Mouse (Mus musculus) spleen, postnatal 36 days (tissue): ENCODE measurements around the gene Tpte.

Source experiments
- DNase-seq, 2 experiments: peaks; one replicate each; pipeline ENCODE4 v3.0.0; 2022; ENCODE audit warnings: low spot score in 2 of 2, mixed read lengths in 1 of 2

Tpte gene

DNA sequence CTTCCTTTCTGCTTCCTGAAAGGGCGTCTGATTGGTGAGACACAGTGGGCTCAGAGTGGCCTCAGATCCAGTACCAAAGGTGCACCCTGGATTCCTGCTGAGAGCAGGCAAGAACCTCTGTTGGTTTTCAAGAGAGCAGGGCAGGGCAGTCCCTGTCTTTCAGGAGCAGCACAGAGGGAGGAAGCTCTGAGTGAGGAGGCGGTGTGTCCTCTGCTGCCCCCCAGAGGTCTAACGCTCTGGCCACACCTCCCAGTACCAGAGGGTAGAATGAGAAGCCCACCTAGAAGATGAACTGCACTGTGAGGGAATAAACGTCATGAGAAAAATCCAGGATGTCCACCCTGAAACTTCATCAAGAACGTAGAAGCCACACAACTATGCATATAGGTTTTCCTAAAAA, 93.7 kb downstream of the Tpte start:
- peak; percentile 30 to 31 for DNase-seq

GRCm38 (mm10) chr8:22380934-22381333, 97.7 kb downstream of the Tpte start:
- no peak for DNase-seq

DNA sequence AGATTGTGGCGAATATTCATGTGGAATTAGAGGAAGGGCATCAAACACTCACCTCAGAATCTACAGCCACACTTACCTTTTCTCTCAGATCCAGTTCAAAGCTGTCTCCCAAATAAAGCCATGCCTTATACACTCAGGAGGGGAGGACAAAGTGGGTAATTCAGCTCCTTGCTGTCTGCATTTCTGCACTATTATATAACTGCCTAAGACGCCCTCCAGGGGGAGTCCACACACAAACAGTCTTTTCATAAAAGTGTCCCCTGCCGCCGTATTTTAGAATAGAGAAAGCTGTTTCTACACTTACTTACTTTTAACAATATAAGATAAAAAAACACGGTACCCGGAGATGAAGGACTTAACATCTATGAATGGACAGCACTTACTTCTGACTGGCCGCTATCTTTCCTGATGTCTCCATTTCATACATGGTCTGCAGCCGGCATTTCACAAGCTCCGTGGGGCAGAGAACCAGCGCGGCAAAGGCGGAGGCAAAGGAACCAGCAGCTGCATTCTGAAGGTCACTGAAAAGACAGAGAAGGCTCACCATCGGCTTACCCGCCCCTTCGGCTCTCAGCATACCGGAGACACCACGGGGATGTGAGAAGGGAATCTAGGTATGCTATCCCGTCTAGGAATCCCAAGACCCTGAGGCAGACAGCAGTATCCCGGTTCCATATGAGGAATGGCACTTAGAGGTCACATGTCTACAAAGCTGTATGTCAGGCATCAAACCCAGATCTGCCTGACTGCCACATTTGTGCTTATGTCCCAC, 99.8 kb downstream of the Tpte start:
- no peak for DNase-seq

DNA sequence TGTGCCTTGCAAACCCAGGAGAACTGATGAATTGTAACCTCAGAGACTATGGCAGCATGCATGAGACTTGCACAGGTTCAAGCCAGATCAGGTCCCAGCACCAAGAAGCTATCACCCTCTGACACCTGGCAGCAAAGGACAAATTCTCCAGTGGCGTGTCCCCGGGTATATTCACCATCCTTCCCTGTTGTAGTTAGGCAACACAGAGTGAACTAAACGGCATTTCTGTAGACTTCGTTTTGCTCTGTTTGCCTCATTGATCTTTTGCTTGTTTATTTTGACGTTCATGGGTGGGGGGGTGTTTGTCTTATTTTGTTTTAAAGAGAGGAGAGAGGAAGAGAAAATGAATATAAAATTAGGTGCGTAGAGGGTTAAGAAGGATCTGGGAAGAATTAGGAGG, 101.9 kb downstream of the Tpte start:
- DNase-seq: no peak

DNA sequence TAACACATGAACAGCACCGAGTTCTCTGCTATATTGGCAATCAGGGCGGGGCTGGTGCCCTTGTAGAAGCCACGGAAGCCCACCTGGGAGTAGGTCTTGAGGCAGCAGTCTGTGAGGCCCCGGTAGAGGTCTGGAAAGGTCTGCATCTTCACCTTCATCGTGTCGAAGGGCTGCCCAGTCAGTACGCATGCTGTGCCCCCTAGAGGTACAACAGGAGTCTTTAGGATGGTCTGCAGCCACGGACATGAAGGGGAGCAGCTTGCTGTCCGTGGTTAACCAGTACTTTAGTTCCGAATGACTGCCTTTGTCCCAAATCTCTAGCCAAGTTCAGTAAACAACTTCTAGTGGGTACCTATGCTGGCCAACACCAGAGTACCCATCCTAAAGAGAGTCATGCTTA, 106.6 kb downstream of the Tpte start:
- DNase-seq: no peak

- no peak for DNase-seq
These were observed 107.7 kb downstream of the Tpte start for GRCm38 (mm10) chr8:22390766-22391463.

DNA sequence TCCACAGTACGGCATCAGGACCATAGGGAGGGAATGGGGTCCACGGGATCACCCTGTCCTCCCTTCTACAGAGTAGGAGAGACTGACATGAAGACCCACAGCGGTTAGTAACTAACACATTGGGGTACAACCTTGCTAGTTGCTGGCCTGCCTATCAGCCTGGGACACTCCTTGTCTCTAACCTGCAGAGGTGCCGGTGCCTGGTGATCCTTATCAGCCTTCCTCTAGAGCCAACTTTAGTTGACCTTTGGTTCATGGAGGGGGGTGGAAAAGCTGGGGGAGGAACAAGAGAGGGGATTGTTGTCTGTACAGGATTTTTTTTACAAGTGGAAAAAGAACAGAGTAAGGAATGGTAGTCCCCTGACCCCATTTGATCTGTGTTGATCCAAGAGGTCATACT, 111.2 kb downstream of the Tpte start:
- DNase-seq: no peak

GRCm38 (mm10) chr8:22395256-22395655, 112.0 kb downstream of the Tpte start:
- DNase-seq: no peak

DNA sequence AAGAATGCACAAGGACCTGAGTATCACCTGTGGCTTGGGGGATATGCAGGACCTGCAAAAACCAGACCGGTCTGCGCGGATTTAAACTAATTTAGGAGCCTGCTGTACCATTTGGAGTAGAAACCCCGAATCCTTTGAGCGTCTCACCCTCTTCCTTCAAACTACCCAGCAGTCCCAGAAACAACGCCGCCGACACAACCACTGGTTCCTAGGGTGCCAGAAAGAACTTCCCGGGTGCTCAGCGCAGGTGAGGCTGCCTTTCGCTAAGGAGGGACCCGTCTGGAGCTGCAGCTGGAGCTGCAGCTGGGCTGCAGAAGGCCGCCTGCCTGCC, 114.5 kb downstream of the Tpte start:
- DNase-seq: no peak

- peak; percentile 83 to 85 for DNase-seq
These were observed 115.1 kb downstream of the Tpte start, which contains the start of gene Slc25a15 for GRCm38 (mm10) chr8:22398142-22398951. Gene Slc25a15 (minus strand): TSS chr8:22398597.

- DNase-seq: no peak
These were observed 116.1 kb downstream of the Tpte start for GRCm38 (mm10) chr8:22399285-22399880.

DNA sequence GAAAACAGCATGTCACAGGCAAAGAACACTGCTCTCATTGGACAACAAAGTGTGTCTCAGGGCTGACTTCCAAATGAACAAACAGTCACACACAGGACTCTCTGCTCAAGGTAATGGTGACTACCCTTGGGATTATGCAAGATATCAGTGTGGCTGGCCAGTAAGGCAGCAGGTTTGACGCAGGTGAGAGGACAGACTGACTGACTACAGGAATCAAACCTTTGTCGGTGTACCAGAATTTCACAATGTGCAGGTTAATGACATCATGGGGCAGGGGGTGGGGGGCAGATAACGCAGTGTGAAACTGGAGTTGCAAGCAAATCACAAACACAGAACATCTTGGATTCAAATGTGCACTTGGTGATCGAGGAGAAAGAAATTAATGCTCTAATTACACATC, 117.4 kb downstream of the Tpte start:
- no peak for DNase-seq

GRCm38 (mm10) chr8:22403235-22403634, 120.0 kb downstream of the Tpte start:
- no peak for DNase-seq

DNA sequence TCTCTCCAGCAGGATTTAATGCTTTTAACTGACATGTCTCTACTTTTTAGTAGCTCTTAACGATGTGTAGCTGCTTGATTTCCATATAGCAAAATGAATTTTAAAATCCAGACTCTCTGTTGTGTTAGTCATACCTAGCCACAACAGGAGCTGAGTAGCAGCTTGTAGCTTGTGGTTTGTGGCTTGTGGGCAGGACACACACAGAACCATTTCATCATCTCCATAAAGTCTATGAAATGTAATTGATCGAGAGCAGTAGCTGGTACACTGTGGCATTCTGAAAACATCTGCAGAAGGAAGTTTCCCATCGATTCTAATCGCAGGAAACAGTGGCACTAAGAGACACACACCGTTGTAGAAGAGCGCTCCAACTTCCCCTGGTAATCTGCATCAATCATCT, 122.5 kb downstream of the Tpte start:
- DNase-seq: no peak

- DNase-seq: no peak
These were observed 127.5 kb downstream of the Tpte start for GRCm38 (mm10) chr8:22410688-22411281.

DNA sequence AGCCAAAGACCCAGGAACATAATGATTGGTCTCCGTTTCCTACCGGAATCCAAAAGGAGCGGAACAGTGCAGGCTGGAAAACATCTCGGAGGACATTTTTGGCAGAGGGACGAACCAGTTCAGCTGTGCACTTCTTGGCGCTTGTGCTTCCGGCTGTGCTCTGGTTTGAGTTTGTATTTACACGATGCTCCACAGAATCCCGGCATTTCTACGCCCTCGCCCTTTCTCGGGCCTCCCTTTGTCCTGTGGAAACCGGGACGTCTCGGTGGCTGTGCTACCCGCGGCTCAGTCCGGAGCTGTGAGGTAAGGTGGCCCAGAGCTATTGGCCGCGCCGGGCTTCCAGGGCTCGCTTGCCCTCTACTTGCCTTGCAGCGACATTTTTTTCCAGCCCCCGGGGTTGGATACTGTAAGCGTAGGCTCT, 128.1 kb downstream of the Tpte start, which contains the start of gene Mrps31:
TSS of gene Mrps31 (plus strand) at position 80 of the 421 bp plus-strand sequence.
- DNase-seq: peak; percentile 72

DNA sequence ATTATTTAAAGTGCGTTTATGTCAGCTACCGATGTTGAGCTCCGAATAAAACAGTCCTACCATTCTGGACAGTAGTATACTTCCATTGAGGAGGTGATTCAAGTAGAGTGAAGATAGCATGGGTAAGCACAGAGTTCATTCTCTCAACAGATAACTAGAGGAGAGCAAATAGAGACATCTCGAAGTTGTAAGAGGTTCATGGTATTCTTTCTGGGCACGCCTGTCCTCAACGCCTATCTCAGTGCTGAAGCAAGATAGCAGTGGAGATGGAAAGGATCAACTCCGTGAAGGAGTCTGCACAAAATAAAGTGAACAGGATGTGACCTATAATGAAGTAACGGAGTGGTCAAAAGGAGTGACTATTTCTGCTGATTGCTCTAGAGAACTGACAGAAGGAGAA, 128.7 kb downstream of the Tpte start:
- DNase-seq: no peak
